Mouse (Mus musculus) heart, embryonic 11.5 days (tissue): ENCODE results near the gene Zbtb1. TPM values are rescaled to one million over a fixed set of nuclear protein-coding genes. Genes with fewer than 3 reads are reported as not detected.

Experiments used
- ATAC-seq: fragments of 200-750 bp; cut with Nextera tagmentation; replicated peaks from 2 replicates; pipeline ENCODE4 v1.8.0; 2017; ENCODE audit warnings: moderate library complexity; ENCODE audit not compliant: insufficient number of reproducible peaks, low FRiP score, low TSS enrichment
- H3K27ac ChIP-seq: fragments of 300-500 bp; sonication (generic); 2 replicates; pipeline ENCODE4 v1.5.1; 2014; ENCODE audit warnings: mild to moderate bottlenecking, low read depth, low read length
- H3K27me3 ChIP-seq: fragments of 300-500 bp; sonication (generic); 2 replicates; pipeline ENCODE4 v1.6.1; 2014; ENCODE audit warnings: mild to moderate bottlenecking, low read length, mixed read lengths; ENCODE audit not compliant: control insufficient read depth, insufficient read depth
- H3K36me3 ChIP-seq: fragments of 300-500 bp; sonication (generic); 2 replicates; pipeline ENCODE4 v1.6.1; 2014; ENCODE audit warnings: mild to moderate bottlenecking, low read length, moderate library complexity, mixed read lengths; ENCODE audit not compliant: control insufficient read depth, insufficient read depth
- H3K4me1 ChIP-seq: fragments of 300-500 bp; sonication (generic); 2 replicates; pipeline ENCODE4 v1.6.1; 2014; ENCODE audit warnings: low read length; ENCODE audit not compliant: control insufficient read depth, insufficient read depth
- H3K4me2 ChIP-seq: fragments of 300-500 bp; sonication (generic); 2 replicates; pipeline ENCODE4 v1.6.1; 2014; ENCODE audit warnings: mild to moderate bottlenecking, moderate library complexity
- H3K4me3 ChIP-seq: fragments of 300-500 bp; sonication (generic); 2 replicates; pipeline ENCODE4 v1.5.1; 2014; ENCODE audit warnings: low read depth, low read length
- H3K9ac ChIP-seq: fragments of 300-500 bp; sonication (generic); 2 replicates; pipeline ENCODE4 v1.6.1; 2014; ENCODE audit warnings: mild to moderate bottlenecking, low read depth, low read length, moderate library complexity
- H3K9me3 ChIP-seq: fragments of 300-500 bp; sonication (generic); replicated peaks from 2 replicates; pipeline ENCODE4 v1.6.1; 2016; ENCODE audit warnings: low read length; ENCODE audit not compliant: control insufficient read depth
- WGBS: fragments of 180-500 bp; shearing (Covaris S2); extraction: QIAGEN DNeasy Blood & Tissue Kit; methylation state at CpG from one replicate; pipeline ENCODE4 v1.1.7; 2014; ENCODE audit not compliant: insufficient replicate concordance; 5-methylcytosine and 5-hydroxymethylcytosine counted together
- polyA plus RNA-seq: library from polyadenylated mRNA; unstranded; fragments of >200 nt; fragmentation: Nextera tagmentation; extraction: Ambion mirVana; gene quantifications from 2 replicates; pipeline ENCODE4 v1.2.1, GENCODE M21; 2014

Gene Zbtb1
- polyA plus RNA-seq, 1 experiment from 2014 or later: 10.5 TPM

DNA sequence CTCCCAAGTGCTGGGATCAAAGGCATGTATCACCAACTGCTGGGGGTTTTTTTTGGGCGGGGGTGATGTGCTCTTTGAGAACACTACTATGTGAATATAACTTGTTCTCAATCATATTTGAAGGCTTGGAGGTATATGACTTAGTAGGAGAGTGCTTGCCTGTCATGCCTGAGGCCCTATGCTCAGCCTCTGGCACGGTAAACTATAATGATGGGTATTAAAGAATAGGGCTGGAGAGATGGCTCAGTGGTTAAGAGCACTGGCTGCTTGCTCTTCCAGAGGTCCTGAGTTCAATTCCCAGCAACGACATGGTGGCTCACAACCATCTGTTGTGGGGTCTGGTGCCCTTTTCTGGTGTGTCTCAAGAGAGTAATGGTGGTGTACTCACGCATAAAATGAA lies 4.8 kb downstream of the Zbtb1 start:
- Histone ChIP-seq H3K4me1 (peaks cover 42% of the 10 kb centered on the region), H3K9ac (no peak overlapping the region)
- no peak for ATAC-seq

DNA sequence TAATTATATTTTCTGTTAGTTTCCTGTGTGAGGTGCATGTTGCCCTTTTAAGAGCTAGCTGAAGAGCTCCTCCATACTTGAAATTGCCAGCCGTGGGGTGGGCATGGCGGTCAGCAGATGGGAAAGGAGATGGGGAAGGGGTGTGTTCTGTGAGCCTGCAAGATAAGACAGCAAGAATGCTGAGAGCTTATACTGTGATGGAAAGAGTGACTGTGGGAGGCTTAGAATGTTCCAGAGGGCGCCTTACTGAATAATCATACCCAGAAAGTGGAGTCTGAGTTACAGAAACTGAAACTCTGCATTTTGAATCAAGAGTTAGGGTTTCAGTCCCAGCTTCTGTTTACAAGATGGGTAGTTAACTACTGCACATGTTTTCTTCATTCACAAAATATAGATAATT lies 5.4 kb downstream of the Zbtb1 start:
- H3K9me3 ChIP-seq: no peaks in the 10 kb centered on the region
- H3K27me3 ChIP-seq: no peaks in the 10 kb centered on the region
- no peak for ATAC-seq
- H3K4me2 ChIP-seq: peak overlapping the region; percentile 27
- H3K36me3 ChIP-seq: no peaks in the 10 kb centered on the region
- H3K4me3 ChIP-seq: no peak overlapping the region
- H3K9ac ChIP-seq: no peak overlapping the region
- WGBS: 28% methylated on average over 3 of the region's 3 CpGs
- peaks cover 46% of the 10 kb centered on the region for H3K4me1 ChIP-seq
- H3K27ac ChIP-seq: peak overlapping the region; percentile 13; the same call in 1 of the 2 replicates

More for the DNA sequence above, 4.8 kb downstream of the Zbtb1 start:
- Histone ChIP-seq H3K4me3 (no peak overlapping the region), H3K9me3 (no peaks in the 10 kb centered on the region), H3K27ac (peak overlapping the region; percentile 35; the same call in 1 of the 2 replicates), H3K4me2 (peak overlapping the region; percentile 18; the same call in 1 of the 2 replicates), H3K27me3 (no peaks in the 10 kb centered on the region), H3K36me3 (no peaks in the 10 kb centered on the region)
- 75% methylated on average over 4 of the region's 4 CpGs for WGBS

DNA sequence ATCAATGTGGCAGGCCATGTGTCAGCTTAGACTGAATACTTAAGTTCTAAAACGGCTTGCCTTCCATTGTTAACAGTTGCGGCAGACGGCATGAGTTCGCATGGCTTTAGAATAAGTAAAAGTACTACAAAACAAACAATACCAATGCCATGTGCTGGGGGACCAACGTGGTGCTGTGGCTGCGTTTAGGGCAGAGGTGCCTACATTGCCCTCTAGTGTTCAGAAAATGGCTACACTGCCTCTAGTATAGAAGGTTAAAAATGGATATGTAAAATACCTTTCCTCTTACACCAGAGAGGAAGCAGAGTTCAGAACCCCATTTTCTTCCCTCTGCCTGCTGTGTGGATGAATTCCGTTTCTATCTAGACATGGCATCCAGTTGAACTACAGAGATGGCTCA lies 6.6 kb downstream of the Zbtb1 start:
- Histone ChIP-seq H3K4me1 (peaks cover 46% of the 10 kb centered on the region), H3K4me2 (no peak overlapping the region)
- WGBS: 44% methylated on average over 7 of the region's 7 CpGs

DNA sequence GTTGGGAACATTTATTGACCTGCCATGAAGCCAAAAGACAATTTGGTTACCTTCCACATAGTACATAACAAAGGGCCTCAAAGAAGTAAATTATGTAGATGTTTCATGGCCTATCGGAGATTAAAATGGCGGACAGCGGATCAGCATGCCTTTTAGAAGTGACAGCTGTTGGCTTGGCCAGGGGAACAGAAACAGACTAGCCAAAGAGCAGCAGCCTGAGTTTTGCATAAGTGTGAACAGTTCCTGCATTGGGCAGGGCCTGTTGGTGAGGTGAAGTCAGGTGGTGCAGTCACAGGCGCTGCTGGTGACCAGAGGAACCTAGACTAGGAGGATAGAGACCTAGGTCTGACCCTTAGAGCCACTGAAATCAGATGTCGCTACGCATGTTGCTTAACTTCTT lies 7.0 kb downstream of the Zbtb1 start:
- H3K9me3 ChIP-seq: no peaks in the 10 kb centered on the region
- no peak overlapping the region for H3K27ac ChIP-seq
- no peaks in the 10 kb centered on the region for H3K36me3 ChIP-seq
- no peak for ATAC-seq
- H3K4me3 ChIP-seq: no peak overlapping the region
- H3K9ac ChIP-seq: no peak overlapping the region
- H3K27me3 ChIP-seq: no peaks in the 10 kb centered on the region
- 87% methylated on average over 6 of the region's 6 CpGs for WGBS
- peaks cover 44% of the 10 kb centered on the region for H3K4me1 ChIP-seq
- no peak overlapping the region for H3K4me2 ChIP-seq

More for the DNA sequence above, 6.6 kb downstream of the Zbtb1 start:
- ATAC-seq: no peak
- H3K9ac ChIP-seq: no peak overlapping the region
- no peaks in the 10 kb centered on the region for H3K36me3 ChIP-seq
- H3K4me3 ChIP-seq: no peak overlapping the region
- H3K27me3 ChIP-seq: no peaks in the 10 kb centered on the region
- H3K9me3 ChIP-seq: no peaks in the 10 kb centered on the region
- no peak overlapping the region for H3K27ac ChIP-seq

DNA sequence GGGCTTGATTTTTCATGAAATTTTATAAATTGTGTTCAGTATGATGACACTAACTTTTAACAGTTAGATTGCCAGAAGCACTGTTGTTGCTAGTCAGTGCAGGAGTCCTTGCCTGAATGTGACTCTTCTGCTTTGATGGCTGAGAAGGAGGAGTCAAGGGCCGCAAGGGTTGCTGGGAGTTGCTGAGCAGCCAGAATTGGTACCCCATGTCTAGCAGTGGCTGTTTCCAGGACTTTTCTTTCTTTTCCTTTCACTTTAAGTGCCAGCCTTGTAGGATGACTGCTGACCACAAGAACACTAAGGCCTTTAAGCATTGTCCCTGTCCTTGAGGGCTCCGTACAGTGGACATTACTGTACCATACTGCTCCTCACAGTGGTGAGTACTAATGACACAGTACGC lies 7.7 kb downstream of the Zbtb1 start:
- no peak overlapping the region for H3K27ac ChIP-seq

DNA sequence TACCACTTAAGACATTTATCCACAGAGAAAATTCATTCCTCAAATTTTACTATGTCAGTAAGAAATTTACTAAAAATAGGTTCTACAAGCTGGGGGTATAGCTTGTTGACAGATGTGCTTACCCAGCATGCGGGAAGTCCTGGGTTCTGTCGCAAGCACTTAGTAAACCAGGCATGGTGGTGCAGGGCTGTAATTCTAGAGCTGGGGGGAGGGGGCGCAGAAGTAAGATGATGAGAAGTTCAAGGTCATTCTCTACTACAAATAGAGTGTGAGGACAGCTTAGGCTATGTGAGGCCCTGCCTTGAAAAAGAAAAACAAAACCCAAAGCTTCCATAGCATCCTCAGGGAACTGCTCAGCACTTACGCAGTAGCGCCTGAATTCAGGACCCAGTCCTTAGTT lies 8.5 kb downstream of the Zbtb1 start:
- H3K4me2 ChIP-seq: peak overlapping the region; percentile 2; the same call in 1 of the 2 replicates
- H3K9me3 ChIP-seq: no peaks in the 10 kb centered on the region
- H3K4me1 ChIP-seq: peaks cover 32% of the 10 kb centered on the region
- H3K36me3 ChIP-seq: no peaks in the 10 kb centered on the region
- no peak overlapping the region for H3K9ac ChIP-seq
- H3K27ac ChIP-seq: peak overlapping the region; percentile 75
- ATAC-seq: no peak
- H3K27me3 ChIP-seq: no peaks in the 10 kb centered on the region
- WGBS: 64% methylated on average over 5 of the region's 5 CpGs
- no peak overlapping the region for H3K4me3 ChIP-seq

More for the DNA sequence above, 7.7 kb downstream of the Zbtb1 start:
- no peak for ATAC-seq
- H3K4me3 ChIP-seq: no peak overlapping the region
- no peaks in the 10 kb centered on the region for H3K36me3 ChIP-seq
- no peaks in the 10 kb centered on the region for H3K9me3 ChIP-seq
- peaks cover 38% of the 10 kb centered on the region for H3K4me1 ChIP-seq
- 87% methylated on average over 3 of the region's 3 CpGs for WGBS
- no peaks in the 10 kb centered on the region for H3K27me3 ChIP-seq
- no peak overlapping the region for H3K9ac ChIP-seq
- no peak overlapping the region for H3K4me2 ChIP-seq

DNA sequence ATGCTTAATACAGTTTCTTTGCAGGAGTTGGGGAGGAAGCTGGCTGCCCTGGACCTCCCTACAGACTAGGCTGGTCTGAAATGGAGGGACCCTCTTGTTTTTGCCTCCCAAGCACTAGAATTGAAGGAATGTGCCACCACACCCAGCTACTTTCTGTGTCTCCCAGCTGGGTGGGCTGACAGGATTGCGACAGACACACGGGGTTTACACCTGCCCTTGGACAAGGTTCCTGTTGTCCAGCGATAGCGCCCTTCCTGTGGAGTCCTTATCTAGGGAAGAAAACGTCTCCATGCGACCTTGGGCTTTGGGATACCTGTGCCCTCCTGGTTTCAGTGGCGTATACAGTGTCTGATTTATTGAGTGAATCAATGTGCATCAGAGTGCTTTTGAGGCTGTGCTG lies 10.1 kb downstream of the Zbtb1 start:
- Histone ChIP-seq H3K4me2 (no peak overlapping the region), H3K27ac (peak overlapping the region; percentile 11; the same call in 1 of the 2 replicates)
- no peak for ATAC-seq

DNA sequence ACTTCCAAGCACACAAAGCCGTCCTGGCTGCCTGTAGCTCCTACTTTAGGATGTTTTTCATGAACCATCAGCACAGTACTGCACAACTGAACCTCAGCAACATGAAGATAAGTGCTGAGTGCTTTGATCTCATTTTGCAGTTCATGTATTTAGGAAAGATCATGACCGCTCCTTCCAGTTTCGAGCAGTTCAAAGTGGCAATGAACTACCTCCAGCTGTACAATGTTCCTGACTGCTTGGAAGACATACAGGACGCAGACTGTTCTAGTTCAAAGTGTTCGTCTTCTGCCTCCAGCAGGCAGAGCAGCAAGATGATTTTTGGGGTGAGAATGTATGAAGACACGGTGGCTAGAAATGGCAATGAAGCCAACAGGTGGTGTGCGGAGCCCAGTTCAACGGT lies 15.3 kb downstream of the Zbtb1 start:
- Histone ChIP-seq H3K4me1 (0 out of 2 replicates have a peak, but pooled peaks cover under 1% of the 10 kb centered on the region), H3K27ac (no peak overlapping the region), H3K9me3 (no peaks in the 10 kb centered on the region), H3K4me3 (no peak overlapping the region), H3K36me3 (0 out of 2 replicates have a peak, but pooled peaks cover 7% of the 10 kb centered on the region), H3K27me3 (no peaks in the 10 kb centered on the region), H3K9ac (no peak overlapping the region), H3K4me2 (no peak overlapping the region)
- no peak for ATAC-seq
- WGBS: 89% methylated on average over 8 of the region's 8 CpGs

More for the DNA sequence above, 10.1 kb downstream of the Zbtb1 start:
- H3K9ac ChIP-seq: no peak overlapping the region
- H3K4me1 ChIP-seq: peaks cover 20% of the 10 kb centered on the region
- no peaks in the 10 kb centered on the region for H3K9me3 ChIP-seq
- H3K36me3 ChIP-seq: no peaks in the 10 kb centered on the region
- H3K27me3 ChIP-seq: no peaks in the 10 kb centered on the region
- 61% methylated on average over 7 of the region's 7 CpGs for WGBS
- no peak overlapping the region for H3K4me3 ChIP-seq

- Histone ChIP-seq H3K9ac (no peak overlapping the region), H3K36me3 (0 out of 2 replicates have a peak, but pooled peaks cover 7% of the 10 kb centered on the region), H3K27me3 (no peaks in the 10 kb centered on the region), H3K4me2 (no peak overlapping the region), H3K27ac (no peak overlapping the region), H3K9me3 (no peaks in the 10 kb centered on the region), H3K4me3 (no peak overlapping the region), H3K4me1 (no peaks in the 10 kb centered on the region)
- 91% methylated on average over 11 of the region's 11 CpGs for WGBS
- no peak for ATAC-seq
Measured at GRCm38 (mm10) chr12:76388794-76389193, 18.7 kb downstream of the Zbtb1 start.
